Mouse (Mus musculus) lung, postnatal 0 days (tissue): ENCODE measurements around the gene Gfap.

Experiments
- CTCF ChIP-seq: IDR thresholded peaks from 2 replicates; pipeline ENCODE4 v1.5.1; 2016; ENCODE audit warnings: antibody characterized with exemption, mild to moderate bottlenecking
- EP300 ChIP-seq: IDR thresholded peaks from 2 replicates; pipeline ENCODE4 v1.6.1; 2016; ENCODE audit warnings: antibody characterized with exemption, mild to moderate bottlenecking, control low read depth

- TF ChIP-seq CTCF = no peak
- TF ChIP-seq EP300 = no peak
These were observed 44.9 kb upstream of the Gfap start for GRCm38 (mm10) chr11:102945306-102946264.
